Mouse (Mus musculus): Measurements from ENCODE around the gene Acoxl. TPM values are rescaled to one million over a fixed set of nuclear protein-coding genes. Genes with fewer than 3 reads are reported as not detected.

The Acoxl gene
- polyA plus RNA-seq, 1 experiment from 2014 or later, result 0.28 TPM

- Histone ChIP-seq H3K4me1 (replicated peaks) (peaks cover 27% of the 10 kb centered on the region), H3K27me3 (no peaks in the 10 kb centered on the region), H3K9me3 (replicated peaks) (no peaks in the 10 kb centered on the region), H3K9ac (no peak overlapping the region), H3K36me3 (no peaks in the 10 kb centered on the region), H3K27ac (no peak overlapping the region), H3K4me3 (no peak overlapping the region), H3K4me2 (no peak overlapping the region)
- 30% methylated on average over 3 of the region's 3 CpGs for WGBS
- ATAC-seq (replicated peaks; ENCODE audit: insufficient number of reproducible peaks, insufficient read depth, low FRiP score, low read depth), result no peak
These were observed 245.2 kb downstream of the Acoxl start for GRCm38 (mm10) chr2:128083844-128084243.

- no peak overlapping the region for H3K9ac ChIP-seq
- H3K4me3 ChIP-seq, result no peak overlapping the region
- 38% methylated on average over 5 of the region's 5 CpGs for whole genome bisulfite sequencing
- ATAC-seq (replicated peaks; ENCODE audit: insufficient number of reproducible peaks, insufficient read depth, low FRiP score, low read depth), result no peak
- no peaks in the 10 kb centered on the region for H3K27me3 ChIP-seq
- H3K27ac ChIP-seq, result no peak overlapping the region
- H3K9me3 ChIP-seq (replicated peaks), result no peaks in the 10 kb centered on the region
- no peaks in the 10 kb centered on the region for H3K36me3 ChIP-seq
- no peak overlapping the region for H3K4me2 ChIP-seq
- H3K4me1 ChIP-seq (replicated peaks), result peaks cover 24% of the 10 kb centered on the region
These were observed 245.9 kb downstream of the Acoxl start for GRCm38 (mm10) chr2:128084607-128085006.

- Histone ChIP-seq H3K9ac (no peak overlapping the region), H3K27me3 (no peaks in the 10 kb centered on the region), H3K4me3 (no peak overlapping the region), H3K9me3 (replicated peaks) (no peaks in the 10 kb centered on the region), H3K4me2 (no peak overlapping the region), H3K4me1 (replicated peaks) (peaks cover 24% of the 10 kb centered on the region), H3K27ac (no peak overlapping the region), H3K36me3 (no peaks in the 10 kb centered on the region)
- ATAC-seq (replicated peaks; ENCODE audit: insufficient number of reproducible peaks, insufficient read depth, low FRiP score, low read depth), result no peak
- 91% methylated on average over 1 of the region's 1 CpGs for WGBS
These were observed 246.8 kb downstream of the Acoxl start for GRCm38 (mm10) chr2:128085481-128085880.

GRCm38 (mm10) chr2:128086301-128086886, 247.7 kb downstream of the Acoxl start:
- WGBS, result 29% methylated on average over 14 of the region's 14 CpGs
- ATAC-seq (replicated peaks; ENCODE audit: insufficient number of reproducible peaks, insufficient read depth, low FRiP score, low read depth), result no peak
- H3K4me1 ChIP-seq (replicated peaks), result peaks cover 24% of the 10 kb centered on the region
- no peak overlapping the region for H3K27ac ChIP-seq
- no peak overlapping the region for H3K9ac ChIP-seq
- no peaks in the 10 kb centered on the region for H3K36me3 ChIP-seq
- H3K4me3 ChIP-seq, result no peak overlapping the region
- H3K4me2 ChIP-seq, result peak overlapping the region; percentile 23
- no peaks in the 10 kb centered on the region for H3K27me3 ChIP-seq
- no peaks in the 10 kb centered on the region for H3K9me3 ChIP-seq (replicated peaks)

- H3K4me1 ChIP-seq (replicated peaks), result peaks cover 24% of the 10 kb centered on the region
- no peaks in the 10 kb centered on the region for H3K36me3 ChIP-seq
- H3K9me3 ChIP-seq (replicated peaks), result no peaks in the 10 kb centered on the region
- ATAC-seq (replicated peaks; ENCODE audit: insufficient number of reproducible peaks, insufficient read depth, low FRiP score, low read depth), result no peak
- H3K4me3 ChIP-seq, result no peak overlapping the region
- H3K4me2 ChIP-seq, result peak overlapping the region; percentile 23
- no peak overlapping the region for H3K27ac ChIP-seq
- 24% methylated on average over 7 of the region's 7 CpGs for WGBS
- no peaks in the 10 kb centered on the region for H3K27me3 ChIP-seq
- no peak overlapping the region for H3K9ac ChIP-seq
These were observed 248.4 kb downstream of the Acoxl start for GRCm38 (mm10) chr2:128086996-128087526.

- Histone ChIP-seq H3K4me3 (no peak overlapping the region), H3K36me3 (no peaks in the 10 kb centered on the region), H3K9me3 (replicated peaks) (no peaks in the 10 kb centered on the region), H3K27ac (no peak overlapping the region), H3K27me3 (no peaks in the 10 kb centered on the region), H3K4me2 (no peak overlapping the region), H3K9ac (no peak overlapping the region), H3K4me1 (replicated peaks) (peaks cover 24% of the 10 kb centered on the region)
- ATAC-seq (replicated peaks; ENCODE audit: insufficient number of reproducible peaks, insufficient read depth, low FRiP score, low read depth), result no peak
- 72% methylated on average over 8 of the region's 8 CpGs for WGBS
These were observed 249.3 kb downstream of the Acoxl start for GRCm38 (mm10) chr2:128087798-128088545.

- no peak overlapping the region for H3K9ac ChIP-seq
- no peak for ATAC-seq (replicated peaks; ENCODE audit: insufficient number of reproducible peaks, insufficient read depth, low FRiP score, low read depth)
- no peaks in the 10 kb centered on the region for H3K27me3 ChIP-seq
- WGBS, result 84% methylated on average over 6 of the region's 6 CpGs
- H3K36me3 ChIP-seq, result no peaks in the 10 kb centered on the region
- H3K4me3 ChIP-seq, result no peak overlapping the region
- no peaks in the 10 kb centered on the region for H3K9me3 ChIP-seq (replicated peaks)
- H3K4me1 ChIP-seq (replicated peaks), result peaks cover 18% of the 10 kb centered on the region
- H3K27ac ChIP-seq, result no peak overlapping the region
- no peak overlapping the region for H3K4me2 ChIP-seq
These were observed 251.7 kb downstream of the Acoxl start for GRCm38 (mm10) chr2:128090283-128090885.

GRCm38 (mm10) chr2:128091431-128092369, 253.0 kb downstream of the Acoxl start:
- Histone ChIP-seq H3K9me3 (replicated peaks) (no peaks in the 10 kb centered on the region), H3K36me3 (no peaks in the 10 kb centered on the region), H3K27me3 (no peaks in the 10 kb centered on the region), H3K4me1 (replicated peaks) (peaks cover 10% of the 10 kb centered on the region; the same call in 1 of the 2 replicates), H3K27ac (no peak overlapping the region), H3K4me3 (no peak overlapping the region), H3K9ac (no peak overlapping the region), H3K4me2 (no peak overlapping the region)
- ATAC-seq (replicated peaks; ENCODE audit: insufficient number of reproducible peaks, insufficient read depth, low FRiP score, low read depth), result no peak
- 85% methylated on average over 11 of the region's 11 CpGs for WGBS

GRCm38 (mm10) chr2:128092451-128092850, 253.8 kb downstream of the Acoxl start:
- no peak overlapping the region for H3K9ac ChIP-seq
- H3K4me2 ChIP-seq, result no peak overlapping the region
- no peaks in the 10 kb centered on the region for H3K9me3 ChIP-seq (replicated peaks)
- no peaks in the 10 kb centered on the region for H3K36me3 ChIP-seq
- no peak overlapping the region for H3K4me3 ChIP-seq
- 0 out of 2 replicates have a peak, but pooled peaks cover 5% of the 10 kb centered on the region for H3K4me1 ChIP-seq (replicated peaks)
- ATAC-seq (replicated peaks; ENCODE audit: insufficient number of reproducible peaks, insufficient read depth, low FRiP score, low read depth), result no peak
- H3K27ac ChIP-seq, result no peak overlapping the region
- H3K27me3 ChIP-seq, result no peaks in the 10 kb centered on the region
- 78% methylated on average over 2 of the region's 2 CpGs for WGBS

- no peak overlapping the region for H3K4me2 ChIP-seq
- WGBS, result 72% methylated on average over 5 of the region's 5 CpGs
- no peak overlapping the region for H3K4me3 ChIP-seq
- H3K9ac ChIP-seq, result no peak overlapping the region
- no peak for ATAC-seq (replicated peaks; ENCODE audit: insufficient number of reproducible peaks, insufficient read depth, low FRiP score, low read depth)
- no peaks in the 10 kb centered on the region for H3K9me3 ChIP-seq (replicated peaks)
- H3K36me3 ChIP-seq, result no peaks in the 10 kb centered on the region
- H3K27me3 ChIP-seq, result no peaks in the 10 kb centered on the region
- H3K4me1 ChIP-seq (replicated peaks), result no peaks in the 10 kb centered on the region
- no peak overlapping the region for H3K27ac ChIP-seq
These were observed 255.5 kb downstream of the Acoxl start for GRCm38 (mm10) chr2:128094196-128094595.

GRCm38 (mm10) chr2:128094602-128095001, 255.9 kb downstream of the Acoxl start:
- no peaks in the 10 kb centered on the region for H3K9me3 ChIP-seq (replicated peaks)
- H3K4me1 ChIP-seq (replicated peaks), result no peaks in the 10 kb centered on the region
- no peaks in the 10 kb centered on the region for H3K27me3 ChIP-seq
- no peak overlapping the region for H3K9ac ChIP-seq
- no peak for ATAC-seq (replicated peaks; ENCODE audit: insufficient number of reproducible peaks, insufficient read depth, low FRiP score, low read depth)
- no peak overlapping the region for H3K27ac ChIP-seq
- H3K36me3 ChIP-seq, result no peaks in the 10 kb centered on the region
- H3K4me3 ChIP-seq, result no peak overlapping the region
- H3K4me2 ChIP-seq, result no peak overlapping the region
- WGBS, result 54% methylated on average over 2 of the region's 2 CpGs
